Mouse (Mus musculus): ENCODE measurements at regions not wholly inside any gene's neighbourhood (a gene's known extent, or its start where the extent isn't known, plus 50 kb on each side); places are given as distances from the start of the nearest gene placed in this dataset.

DNA sequence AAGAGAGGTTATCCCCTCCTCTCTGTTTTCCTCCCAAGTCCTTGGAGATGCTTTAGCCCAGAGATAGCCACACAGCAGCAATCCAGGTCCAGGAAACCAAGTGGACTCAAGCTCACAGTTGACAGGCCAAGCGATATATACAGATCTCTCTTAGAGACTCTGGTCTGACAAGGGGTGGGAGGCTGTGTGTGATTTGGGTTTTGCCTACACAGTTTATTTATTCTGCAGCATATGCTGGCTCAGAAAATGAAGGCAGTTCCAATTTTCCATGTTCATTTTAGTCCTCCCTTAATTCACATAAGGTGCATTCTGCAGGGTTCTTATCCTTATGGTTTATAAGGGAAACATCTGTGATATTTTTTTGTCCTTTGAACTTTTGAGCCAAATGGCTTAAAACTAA is 595.0 kb upstream of the Apob start:
- no peak for DNase-seq

DNA sequence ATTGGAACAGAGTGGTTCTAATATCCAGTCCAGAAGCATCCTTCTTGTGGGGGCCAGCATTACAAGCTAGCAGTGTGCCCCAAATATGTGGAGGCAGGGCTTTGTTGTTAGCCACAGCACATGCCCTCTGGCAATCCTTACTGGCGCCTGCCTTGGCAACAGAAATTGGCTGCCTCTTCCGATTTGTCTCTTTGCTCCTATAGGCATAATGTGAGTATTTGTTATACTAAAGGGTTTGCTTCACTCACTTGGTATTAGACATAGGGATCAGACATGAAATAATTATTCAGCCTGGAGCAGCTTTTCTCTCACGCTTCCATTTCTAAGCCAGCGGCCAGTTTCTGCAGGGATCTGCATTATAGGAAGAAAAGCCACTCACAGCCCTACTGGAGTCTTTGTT is 573.6 kb upstream of the Apob start:
- DNase-seq: no peak

DNA sequence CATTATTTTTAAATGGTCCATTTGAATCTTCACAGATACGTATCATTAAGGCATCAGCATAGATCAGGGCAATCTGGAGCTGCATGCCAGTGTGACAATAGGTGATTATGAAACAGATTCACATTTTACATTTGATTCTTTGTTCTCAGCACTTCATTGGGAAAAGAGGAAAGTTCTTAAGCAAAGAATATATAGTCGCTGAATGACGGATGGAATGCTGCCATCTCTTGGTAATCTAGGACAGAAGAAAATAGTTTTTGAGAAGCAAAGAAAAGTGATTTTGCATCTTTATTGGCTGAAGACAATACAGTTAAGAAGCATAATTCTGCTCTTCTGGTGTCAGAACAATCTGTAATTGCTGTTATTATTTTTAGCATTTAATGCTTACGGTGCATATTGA is 565.6 kb upstream of the Apob start:
- no peak for DNase-seq

DNA sequence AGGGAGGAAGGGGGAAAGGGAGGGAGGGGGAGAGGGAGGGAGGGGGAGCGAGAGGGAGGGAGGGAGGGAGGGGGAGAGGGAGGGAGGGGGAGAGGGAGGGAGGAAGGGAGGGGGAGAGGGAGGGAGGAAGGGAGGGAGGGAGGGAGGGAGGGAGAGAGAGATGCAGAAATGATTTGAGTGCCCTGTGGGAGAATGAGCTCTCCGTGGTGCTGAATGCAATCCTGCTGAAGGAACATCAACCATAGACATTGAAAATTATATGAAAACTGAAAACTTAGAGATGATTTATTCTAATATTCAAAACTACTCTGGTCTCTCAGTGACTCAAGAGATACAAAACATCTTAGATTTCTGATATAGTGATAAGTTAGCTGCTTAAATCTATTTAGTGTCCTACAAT is 557.2 kb upstream of the Apob start:
- peak; percentile 11 for DNase-seq

DNA sequence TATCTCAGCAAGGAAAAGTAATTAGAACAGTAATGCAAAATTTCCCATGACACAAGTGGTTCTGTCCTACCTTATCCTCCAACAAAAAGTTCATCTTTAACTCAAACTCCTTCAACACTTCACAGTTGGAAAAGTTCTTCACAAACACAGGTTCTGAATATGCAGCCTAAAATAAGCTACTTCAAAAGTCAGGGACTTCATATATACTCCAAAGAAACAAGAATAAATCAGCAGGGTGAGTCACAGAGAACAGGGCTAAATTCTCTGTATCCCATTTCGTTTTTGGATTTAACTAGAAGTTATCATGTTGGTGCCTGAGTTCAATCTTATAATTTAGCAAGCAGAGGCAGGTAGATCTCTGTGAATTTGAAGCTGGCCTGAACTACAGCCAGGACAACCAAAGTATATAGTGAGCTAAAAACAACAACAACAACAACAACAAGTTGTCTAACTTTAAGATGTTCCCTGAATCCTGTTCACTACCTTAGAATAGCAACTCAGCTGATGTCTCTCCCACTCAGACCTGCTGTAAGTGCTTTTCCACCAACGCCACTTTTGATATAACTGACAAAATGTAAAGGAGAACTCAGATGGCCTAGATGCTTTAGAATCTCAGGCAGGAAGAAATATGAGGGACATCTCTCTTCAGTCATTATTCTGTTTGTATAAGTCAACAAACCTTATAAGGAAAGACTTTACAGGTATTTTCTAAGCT is 555.5 kb upstream of the Apob start:
- DNase-seq: no peak

DNA sequence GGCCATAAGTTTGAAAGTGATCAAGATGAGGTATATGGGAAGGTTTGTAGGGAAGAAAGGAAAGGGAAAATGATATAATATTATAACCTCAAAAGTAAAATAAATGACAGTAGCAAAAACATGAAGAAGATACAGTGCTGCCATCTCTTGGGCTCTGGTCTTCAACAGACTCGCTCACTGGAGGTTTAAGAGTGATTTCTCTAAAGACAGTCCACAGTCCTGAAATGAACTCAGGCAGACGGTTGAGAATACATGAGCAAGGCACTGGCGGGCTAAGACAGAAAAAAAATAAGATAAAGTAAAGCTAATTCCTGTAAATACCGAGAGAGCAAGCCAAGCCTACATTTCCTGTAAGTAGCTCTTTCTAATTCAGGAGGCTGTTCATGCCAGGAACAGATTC is 546.5 kb upstream of the Apob start:
- no peak for DNase-seq

DNA sequence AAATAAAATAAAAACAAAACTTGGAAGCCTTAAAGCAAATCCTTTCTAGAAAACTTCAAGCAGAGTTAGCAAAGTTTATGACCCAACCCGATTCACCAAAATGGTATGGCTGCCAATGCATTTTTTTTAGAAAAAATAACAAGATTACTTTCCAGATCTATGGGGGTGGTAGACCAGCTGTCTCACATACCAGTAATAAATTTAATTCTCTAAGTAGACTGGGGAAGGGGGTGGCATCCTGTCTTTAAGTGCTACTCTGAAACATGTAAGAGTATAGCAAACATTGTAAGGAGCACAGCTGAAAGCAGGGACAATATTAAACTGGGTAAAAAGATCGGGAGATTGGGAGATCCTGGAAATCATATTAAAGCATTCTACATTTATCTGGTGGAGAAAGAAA is 532.2 kb upstream of the Apob start:
- no peak for DNase-seq

DNA sequence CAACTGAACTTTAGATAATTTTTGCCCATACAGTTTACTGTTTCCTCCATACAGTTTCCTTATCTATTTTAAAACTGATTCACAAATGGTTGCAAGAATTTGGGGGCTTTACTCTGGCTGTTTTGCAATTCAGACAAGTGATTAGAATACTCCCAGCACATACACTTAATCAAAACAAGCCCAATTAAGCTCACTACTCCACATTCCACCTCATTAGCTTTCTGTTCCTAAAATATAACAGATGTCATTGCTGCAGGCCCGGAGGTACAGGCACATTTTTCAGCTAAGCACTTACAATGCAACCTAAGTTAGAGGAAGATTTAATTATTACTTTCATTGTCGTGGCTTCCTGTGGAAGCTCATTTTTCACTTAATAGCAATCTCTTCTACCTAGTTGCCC is 526.9 kb upstream of the Apob start:
- DNase-seq: no peak

DNA sequence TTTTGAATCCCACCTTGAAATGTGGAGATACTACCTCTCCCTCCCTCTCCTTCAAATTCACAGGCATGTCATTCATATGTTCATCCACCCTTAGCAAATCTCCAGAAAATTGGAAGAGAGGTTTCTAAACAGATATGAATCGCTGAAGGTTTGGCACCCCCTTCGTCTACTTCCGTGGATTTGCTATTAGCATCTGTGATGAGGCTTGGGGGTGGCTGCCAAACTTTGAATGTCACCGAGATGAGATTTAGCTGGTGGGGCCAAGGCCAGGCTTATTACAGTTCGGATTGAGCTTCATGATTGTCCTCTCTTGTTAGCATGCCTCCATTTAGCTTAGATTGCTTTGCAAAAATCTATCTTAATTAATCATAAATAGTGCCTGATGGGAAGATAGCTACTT is 520.4 kb upstream of the Apob start:
- no peak for DNase-seq

DNA sequence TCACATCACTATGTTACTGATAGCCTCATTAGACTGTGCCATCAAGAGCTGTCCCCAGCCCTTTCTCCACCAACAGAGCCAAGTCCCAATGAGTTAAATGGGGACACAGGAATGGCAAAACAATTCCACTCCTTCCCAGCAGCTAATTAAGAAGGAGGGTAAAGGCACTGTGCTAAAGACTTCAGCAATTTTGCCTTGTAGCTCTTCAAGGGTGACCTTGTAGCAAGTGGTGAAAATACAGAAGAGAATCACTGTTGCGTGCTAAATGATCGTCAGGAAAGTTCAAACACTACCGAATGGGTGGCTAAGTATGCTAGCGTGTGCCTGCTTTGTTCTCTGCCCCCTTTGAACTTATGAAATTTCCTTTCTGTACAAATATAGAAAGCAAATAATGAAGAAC is 519.9 kb upstream of the Apob start:
- no peak for DNase-seq

DNA sequence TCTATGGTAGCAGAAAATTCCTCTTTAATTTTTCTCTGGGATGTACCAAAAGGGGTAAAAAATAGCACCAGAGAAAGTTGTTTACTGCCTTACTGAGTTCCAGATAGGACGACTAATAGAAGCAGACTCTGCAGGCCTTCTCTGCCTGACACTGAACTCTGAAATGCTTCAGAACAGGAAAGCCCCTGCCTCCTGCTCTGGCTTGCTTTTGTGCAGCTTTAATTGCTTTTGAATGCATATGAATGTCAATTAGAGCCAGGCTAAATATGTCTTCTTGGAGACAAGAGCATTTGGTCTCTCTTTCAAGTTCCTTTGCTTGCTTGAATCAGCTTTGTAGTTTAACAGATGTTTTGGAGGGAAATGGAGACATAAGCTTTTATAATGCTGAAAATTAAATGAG is 512.5 kb upstream of the Apob start:
- DNase-seq: no peak

DNA sequence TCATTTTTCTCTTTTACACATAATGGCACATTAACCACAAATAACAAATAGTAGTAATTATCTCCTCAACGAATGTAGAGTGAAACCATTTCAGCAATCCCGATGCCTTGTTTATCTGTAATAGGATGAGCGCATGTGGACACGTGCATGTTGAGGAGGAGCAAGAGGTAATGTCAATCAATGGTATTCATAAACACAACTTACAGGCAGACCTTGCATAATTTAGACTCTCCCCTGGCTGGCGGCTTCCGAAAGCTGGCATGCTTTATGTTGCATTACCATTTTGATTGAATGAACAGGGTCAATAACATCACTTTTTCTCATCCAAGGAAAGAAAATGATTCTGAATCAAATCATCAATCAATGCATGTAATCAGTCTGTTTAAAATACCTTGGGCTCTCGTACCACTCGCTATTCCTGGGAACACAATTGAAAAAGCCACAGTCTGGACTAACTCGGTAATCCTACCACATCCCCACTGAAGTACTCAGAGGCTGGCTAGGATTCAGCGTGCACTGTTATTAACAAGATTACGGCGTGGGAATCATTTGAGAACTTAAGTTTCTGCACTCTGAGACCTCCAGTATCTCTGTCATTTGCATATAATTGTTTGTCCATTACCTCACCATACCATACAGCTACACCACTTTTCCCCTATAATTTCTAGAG is 464.7 kb upstream of the Apob start:
- DNase-seq: no peak

DNA sequence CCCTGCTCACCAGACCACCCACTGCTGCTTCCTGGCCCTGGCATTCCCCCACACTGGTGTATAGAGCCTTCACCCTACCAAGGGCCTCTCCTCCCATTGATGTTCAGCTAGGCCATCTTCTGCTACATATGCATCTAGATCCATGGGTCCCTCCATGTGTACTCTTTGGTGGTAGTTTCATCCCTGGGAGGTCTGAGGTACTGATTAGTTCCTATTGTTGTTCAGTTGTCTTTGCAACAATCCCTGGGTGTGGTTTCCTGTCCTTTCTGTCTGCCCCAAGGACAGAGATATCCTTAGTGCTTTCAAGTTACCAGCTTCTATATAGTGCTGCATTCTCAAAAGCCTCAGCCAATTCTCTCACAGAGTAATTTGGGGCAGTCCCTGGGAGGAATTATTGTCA is 440.1 kb upstream of the Apob start:
- DNase-seq: no peak

DNA sequence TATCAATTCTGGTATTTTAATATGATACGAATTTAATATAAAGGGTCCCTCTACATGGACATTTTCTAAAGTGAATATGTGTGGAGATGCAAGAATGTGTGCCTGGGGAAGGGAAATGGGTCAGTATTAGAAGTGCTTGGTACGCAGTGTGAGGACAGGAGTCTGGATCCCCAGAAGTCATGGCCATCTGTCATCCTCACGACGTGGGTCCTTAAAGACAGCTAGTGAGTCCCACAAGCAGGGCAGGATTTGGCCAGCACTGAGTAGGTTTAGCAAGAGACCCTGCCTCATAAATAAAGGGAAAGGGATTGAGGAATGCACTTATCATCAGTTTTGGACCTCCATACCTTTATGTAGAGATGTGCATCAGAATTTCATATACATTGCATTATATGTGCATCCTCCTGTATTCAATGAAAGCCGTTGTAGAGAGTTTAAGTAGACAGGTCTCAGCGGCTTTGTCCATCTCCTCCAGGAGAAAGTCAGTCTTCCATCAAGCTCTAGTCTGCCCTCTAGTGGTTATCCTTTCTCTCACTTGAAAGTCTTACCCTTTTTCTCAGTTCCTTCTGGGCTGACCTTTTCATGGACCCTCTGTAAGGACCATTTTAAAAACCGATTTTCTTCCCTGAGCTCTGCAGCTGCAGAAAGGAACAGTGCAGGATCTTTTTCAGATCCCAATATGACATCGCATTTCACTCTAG is 434.0 kb upstream of the Apob start:
- DNase-seq: peak; percentile 7

DNA sequence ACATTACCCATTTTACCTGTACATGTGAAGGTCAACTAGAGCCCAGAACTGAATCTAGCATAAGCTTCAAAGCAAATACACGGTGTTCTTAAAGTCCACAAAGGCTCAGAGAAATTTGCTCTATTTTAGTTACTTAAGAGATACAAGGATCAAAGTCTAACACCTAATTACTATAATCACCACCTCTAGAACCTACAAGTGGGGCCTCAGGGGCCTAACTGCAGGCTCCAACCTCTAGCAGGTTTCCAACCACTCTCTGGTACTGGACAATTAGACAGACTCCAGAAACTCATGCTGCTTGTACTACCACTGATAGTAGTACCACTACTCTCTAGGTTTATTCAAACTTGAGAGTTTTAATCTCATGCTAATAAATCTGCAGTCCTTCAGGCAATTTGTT is 428.7 kb upstream of the Apob start:
- DNase-seq: no peak

DNA sequence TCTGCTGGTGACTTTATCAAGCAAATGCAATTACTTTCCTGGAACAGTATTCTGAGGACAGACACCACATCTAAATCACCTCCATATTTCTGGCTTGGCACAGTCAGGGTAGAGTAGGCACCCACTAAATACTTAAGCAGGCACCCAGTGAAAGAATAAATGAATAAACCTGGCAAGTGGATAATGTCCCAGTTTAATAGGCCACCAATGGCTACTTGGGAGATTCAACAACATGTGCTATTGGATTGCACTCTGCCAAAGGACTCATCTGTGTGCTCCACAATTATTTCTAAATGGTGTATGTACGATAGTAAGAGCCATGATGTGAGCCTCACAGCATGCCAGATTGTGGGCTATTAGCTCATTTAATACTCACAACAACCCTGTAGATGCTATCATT is 417.2 kb upstream of the Apob start:
- DNase-seq: no peak

DNA sequence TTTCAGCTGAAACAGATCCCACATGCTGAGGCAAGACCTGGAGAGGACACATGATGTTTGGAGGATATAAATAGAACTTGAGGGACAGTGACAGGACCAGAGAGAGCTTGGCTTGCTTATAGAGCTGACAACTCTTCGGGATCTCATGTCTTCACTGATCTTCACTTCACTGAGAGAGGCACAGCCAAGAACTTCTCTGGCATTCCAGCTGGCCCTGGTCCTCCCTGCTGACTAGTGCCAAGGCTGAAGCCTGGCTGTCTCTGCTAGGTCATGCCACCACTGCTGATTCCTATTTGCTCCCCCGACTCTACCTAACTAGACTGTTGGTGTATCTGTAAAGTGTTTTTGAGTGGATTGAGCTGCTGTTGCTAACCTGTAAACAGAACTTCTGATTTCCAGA is 401.4 kb upstream of the Apob start:
- no peak for DNase-seq

DNA sequence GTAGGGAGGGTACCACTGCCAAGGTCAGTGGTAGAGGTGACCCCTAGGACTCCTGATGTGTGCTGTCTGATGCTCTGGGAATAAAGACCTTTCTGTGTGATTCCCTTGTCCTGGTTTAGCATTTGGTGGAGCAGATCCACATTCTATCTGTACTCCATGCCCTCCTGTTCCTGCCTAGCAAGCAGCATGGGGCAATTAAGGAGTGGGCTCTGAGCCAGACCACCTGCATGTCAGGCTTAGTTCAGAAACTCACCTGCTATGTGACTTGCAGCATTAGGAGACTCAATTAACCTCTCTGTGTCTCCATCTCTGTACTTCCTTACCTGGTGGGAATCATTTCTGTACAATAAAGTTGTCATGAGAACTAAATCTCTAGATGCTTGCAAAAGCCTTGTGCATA is 389.9 kb upstream of the Apob start:
- DNase-seq: no peak

DNA sequence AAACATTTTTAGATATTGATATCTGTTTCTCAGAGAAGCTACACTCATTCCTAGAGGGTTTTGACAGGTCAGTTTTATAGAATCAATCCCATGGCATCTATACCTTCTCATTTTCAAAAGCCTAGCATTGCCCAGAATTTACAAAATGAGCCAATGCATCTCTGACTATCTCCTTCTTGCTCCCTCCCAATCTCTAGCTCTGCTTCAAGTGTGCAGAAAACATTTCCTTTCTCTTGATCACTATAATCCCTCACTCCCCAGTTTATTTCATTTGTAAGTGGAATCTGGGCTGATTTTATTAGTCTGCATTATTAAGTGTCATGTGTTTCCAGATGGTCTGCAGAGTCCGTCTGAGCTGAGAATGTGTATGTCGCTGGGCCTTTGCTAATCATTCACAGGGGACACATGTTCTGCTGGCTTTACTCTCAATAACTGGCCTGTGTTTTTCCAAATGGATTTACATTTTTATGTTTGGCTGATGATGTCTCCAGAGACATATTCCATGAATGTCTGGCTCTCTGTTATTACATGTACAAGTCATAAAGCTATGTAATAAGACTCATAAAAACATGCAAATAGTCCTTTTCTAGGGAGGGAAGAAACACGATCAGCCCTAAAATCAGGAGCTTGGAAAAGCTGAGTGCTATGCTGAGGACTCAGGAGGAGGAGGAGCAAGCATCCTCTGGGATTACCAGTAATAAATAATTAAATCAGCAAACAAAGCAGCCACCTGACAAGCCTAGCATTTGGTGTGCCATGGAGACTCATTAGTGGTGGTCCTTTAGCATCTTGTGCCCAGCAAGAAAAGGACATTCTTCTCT is 366.0 kb upstream of the Apob start:
- DNase-seq: no peak

DNA sequence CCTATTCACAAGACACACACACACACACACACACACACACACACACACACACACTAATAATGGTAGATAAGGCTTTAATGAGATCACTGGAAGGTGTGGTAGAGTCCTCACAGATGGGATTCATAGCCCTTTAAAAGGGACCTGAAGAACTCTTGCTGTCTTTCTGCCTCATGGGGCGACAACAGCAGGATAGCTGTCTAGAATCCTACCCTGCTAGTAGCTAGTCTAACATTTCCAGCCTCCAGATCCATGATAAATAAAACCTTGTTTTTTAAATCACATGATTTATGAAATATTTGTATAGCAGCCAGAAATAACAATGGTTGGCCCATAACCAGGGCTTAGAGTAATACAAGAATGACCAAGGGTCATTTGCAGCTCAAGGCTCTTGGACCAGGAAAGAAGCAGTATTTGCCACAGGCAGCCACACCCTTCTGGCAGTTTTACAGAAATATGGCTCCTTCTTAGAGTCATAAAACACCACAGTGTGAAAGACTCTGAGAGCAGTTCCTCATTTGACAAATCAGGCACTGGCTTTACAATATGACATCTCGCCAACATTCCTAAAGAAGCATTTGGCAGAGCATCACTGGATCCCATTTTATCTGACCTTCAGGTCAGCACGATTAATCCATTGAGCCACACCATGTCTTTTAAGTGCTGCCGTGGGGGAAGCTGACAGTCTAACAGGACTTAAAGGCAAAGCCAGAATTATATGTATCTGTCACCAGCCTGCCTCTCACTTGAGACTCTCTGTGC is 340.9 kb upstream of the Apob start:
- DNase-seq: peak; percentile 29

DNA sequence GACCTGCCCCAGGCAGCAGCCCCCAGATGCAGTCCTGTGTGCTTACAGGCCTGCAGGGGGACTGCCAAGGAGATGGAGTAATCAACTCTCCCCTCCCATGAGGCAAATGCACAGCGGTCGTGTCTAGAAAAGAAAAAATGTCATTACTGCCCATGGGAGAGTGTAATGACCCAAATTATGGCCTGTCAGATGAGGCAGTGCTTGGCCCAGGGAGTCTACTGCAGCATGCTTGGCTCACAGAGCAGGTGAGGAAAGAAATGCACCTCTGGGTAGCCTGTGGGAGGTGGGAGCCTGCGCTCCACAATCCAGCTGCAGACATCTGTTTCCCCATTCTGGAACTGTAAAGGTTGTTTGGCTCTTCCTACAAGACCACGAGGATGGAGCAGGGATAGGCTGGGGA is 339.8 kb upstream of the Apob start:
- peak; percentile 8 for DNase-seq

DNA sequence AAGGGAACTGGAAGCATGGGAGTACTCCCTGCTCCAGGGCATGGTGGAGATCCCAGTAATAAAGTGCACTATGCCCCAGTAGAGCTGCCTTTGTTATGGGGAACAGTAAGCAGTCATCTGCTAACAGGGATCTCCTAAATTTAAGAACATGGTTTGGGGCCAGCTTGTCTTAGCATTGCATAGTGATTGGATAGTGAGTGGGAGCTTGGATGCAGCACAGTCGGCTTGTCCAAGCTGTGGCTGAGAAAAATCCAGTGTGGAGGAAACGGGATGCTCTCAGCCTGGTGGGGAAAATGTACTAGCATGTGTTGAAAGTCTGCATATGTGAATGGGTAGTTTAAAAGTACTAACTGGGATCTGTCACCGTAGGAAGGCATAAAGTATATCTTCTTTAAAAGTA is 326.6 kb upstream of the Apob start:
- DNase-seq: no peak
